Mouse (Mus musculus) liver, adult 2 months (tissue): Measurements from ENCODE around the gene Sesn2.

Experiments used
- CTCF ChIP-seq: fragments of 200-500 bp; IDR thresholded peaks from 2 replicates; pipeline ENCODE4 v1.5.1; 2011; ENCODE audit warnings: low read depth, low read length, control low read depth
- POLR2A ChIP-seq: fragments of 200-500 bp; IDR thresholded peaks from 2 replicates; pipeline ENCODE4 v1.6.1; 2011; ENCODE audit warnings: low read length, control low read depth; ENCODE audit not compliant: insufficient read depth; ENCODE audit errors: extremely low read depth

DNA sequence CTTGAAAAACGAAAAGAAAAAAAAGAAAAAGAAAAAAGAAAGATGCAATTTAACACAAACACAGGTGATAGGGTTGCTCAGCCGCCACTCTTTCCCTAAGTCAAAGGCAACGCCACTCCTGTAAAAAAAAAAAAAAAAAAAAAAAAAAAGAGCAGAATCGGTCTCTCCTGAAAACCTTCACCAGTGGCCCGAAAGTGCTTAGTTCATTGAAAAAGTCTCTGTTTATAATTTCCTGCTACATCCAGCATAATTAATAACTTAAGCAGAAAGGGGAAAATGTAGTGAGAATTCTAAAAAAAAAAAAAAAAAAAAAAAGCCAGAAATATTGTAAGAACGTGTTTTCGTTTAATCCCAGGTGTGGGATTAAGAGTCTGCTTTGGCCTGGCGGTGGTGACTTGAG lies 65.8 kb downstream of the Sesn2 start:
- TF ChIP-seq POLR2A (no peak), CTCF (no peak)
